Mouse (Mus musculus): ENCODE data around the gene Dapk3. TPM values are rescaled to one million over a fixed set of nuclear protein-coding genes. Genes with fewer than 3 reads are reported as not detected.

Dapk3 gene
- polyA plus RNA-seq, 1 experiment = 52.6 TPM

DNA sequence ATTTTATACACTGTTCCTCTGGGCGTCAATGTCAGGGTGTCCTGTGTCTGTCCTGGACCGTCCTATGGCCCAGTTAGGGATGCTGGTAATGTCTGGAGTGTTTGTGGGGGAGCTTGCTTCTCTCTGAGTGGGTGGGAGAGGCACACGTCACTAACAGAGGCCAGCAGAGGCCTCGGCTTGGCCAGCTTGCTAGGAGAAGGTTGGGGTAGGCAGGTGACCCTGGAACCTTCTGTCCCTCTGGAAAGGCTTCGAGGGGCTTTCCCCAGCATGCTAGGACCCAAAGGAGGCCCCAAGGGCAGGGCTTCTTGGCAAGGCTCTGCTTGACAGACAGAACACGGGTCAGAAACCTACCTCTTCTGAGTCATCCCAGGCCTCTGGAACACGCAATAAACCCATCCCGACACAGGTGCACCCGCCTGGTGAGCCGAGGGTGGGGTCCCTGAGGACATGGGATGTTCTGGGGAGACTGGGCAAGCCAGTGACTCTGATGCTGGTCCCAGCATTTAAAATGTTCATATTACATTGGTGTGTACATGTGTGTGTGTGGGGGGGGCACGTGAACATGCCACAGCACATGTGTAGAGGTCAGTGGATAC is 13.8 kb downstream of the Dapk3 start:
- H3K36me3 ChIP-seq (ENCODE audit: control insufficient read depth, insufficient read depth, low read length) = no peaks in the 10 kb centered on the region
- no peak overlapping the region for H3K27ac ChIP-seq (ENCODE audit: control insufficient read depth, insufficient read depth, low read depth, low read length)
- H3K4me1 ChIP-seq (ENCODE audit: control insufficient read depth, insufficient read depth, low read length) = peaks cover 26% of the 10 kb centered on the region
- H3K27me3 ChIP-seq (ENCODE audit: control insufficient read depth, insufficient read depth, low read length) = no peaks in the 10 kb centered on the region
- TF ChIP-seq POLR2A (IDR thresholded peaks at IDR 0.05; ENCODE audit: control insufficient read depth, low read depth, low read length) (no peak), CTCF (IDR thresholded peaks at IDR 0.05; ENCODE audit: control insufficient read depth, insufficient read depth, insufficient replicate concordance, low read depth, low read length) (no peak)
- H3K4me3 ChIP-seq (ENCODE audit: control insufficient read depth, low read depth, low read length) = peak overlapping the region; percentile 88

DNA sequence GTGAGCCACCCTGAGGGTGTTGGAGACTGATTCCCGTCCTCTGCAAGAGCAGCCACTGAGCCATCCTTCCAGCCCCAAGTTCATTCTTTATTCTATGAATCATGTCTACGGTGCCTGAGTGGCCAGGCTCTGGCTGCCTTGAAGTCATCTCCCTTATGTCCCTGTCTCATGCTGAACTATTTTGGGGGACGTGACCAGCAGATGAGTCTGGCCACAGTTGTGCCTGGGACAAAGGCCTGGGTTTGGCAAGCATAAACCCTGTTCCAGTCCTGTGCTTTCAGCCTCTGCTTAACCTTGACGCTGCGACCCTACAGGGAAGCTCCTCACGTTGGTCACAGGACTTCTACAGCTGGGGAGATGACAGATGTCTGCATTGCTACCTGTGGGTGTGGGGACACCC is 14.5 kb downstream of the Dapk3 start:
- TF ChIP-seq POLR2A (IDR thresholded peaks at IDR 0.05; ENCODE audit: control insufficient read depth, low read depth, low read length) = no peak
- TF ChIP-seq CTCF (IDR thresholded peaks at IDR 0.05; ENCODE audit: control insufficient read depth, insufficient read depth, insufficient replicate concordance, low read depth, low read length) = no peak
- Histone ChIP-seq H3K4me3 (ENCODE audit: control insufficient read depth, low read depth, low read length) (no peak overlapping the region), H3K27ac (ENCODE audit: control insufficient read depth, insufficient read depth, low read depth, low read length) (no peak overlapping the region), H3K36me3 (ENCODE audit: control insufficient read depth, insufficient read depth, low read length) (no peaks in the 10 kb centered on the region), H3K4me1 (ENCODE audit: control insufficient read depth, insufficient read depth, low read length) (peaks cover 20% of the 10 kb centered on the region), H3K27me3 (ENCODE audit: control insufficient read depth, insufficient read depth, low read length) (no peaks in the 10 kb centered on the region)

DNA sequence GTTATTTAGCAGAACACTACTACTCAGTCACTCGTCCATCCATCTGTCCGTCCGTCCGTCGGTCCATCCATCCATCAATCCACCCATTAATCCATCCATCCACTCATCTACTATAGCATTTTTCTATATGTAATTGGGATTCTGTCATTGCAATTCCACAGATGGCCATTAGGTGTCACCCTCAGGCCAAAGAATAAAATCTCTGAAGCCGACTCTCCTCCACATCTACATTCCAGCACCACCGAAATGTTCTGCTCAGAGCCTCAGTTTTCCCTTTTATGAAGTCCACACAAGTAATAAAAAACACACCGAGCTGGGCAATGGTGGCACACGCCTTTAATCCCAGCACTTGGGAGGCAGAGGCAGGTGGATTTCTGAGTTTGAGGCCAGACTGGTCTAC is 15.4 kb downstream of the Dapk3 start:
- peaks cover 16% of the 10 kb centered on the region for H3K4me1 ChIP-seq (ENCODE audit: control insufficient read depth, insufficient read depth, low read length)
- H3K4me3 ChIP-seq (ENCODE audit: control insufficient read depth, low read depth, low read length) = no peak overlapping the region
- H3K27ac ChIP-seq (ENCODE audit: control insufficient read depth, insufficient read depth, low read depth, low read length) = no peak overlapping the region
- TF ChIP-seq CTCF (IDR thresholded peaks at IDR 0.05; ENCODE audit: control insufficient read depth, insufficient read depth, insufficient replicate concordance, low read depth, low read length) (0 out of 2 replicates have a peak, but pooled peaks have one; percentile 17), POLR2A (IDR thresholded peaks at IDR 0.05; ENCODE audit: control insufficient read depth, low read depth, low read length) (no peak)
- no peaks in the 10 kb centered on the region for H3K27me3 ChIP-seq (ENCODE audit: control insufficient read depth, insufficient read depth, low read length)
- no peaks in the 10 kb centered on the region for H3K36me3 ChIP-seq (ENCODE audit: control insufficient read depth, insufficient read depth, low read length)

DNA sequence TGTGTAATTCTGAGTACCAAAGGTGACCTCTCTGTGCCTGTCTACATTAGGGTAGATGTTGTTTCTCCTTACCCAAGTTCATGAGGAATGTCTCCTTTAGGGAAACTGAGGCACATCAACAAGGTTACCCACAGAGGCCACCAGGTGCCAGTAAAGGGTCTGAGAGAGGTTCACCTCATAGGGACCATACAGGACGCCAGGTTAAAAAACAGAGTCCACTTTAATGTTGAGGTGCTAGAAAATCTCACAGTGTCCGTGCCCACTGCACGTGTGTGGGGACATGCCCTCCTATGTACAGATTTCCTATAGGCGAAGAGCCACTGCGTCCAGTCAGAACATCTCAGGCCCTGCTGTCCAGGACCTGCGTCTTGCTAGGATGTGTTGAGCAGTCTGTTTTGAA is 16.2 kb downstream of the Dapk3 start:
- Histone ChIP-seq H3K36me3 (ENCODE audit: control insufficient read depth, insufficient read depth, low read length) (no peaks in the 10 kb centered on the region), H3K4me3 (ENCODE audit: control insufficient read depth, low read depth, low read length) (no peak overlapping the region), H3K27ac (ENCODE audit: control insufficient read depth, insufficient read depth, low read depth, low read length) (no peak overlapping the region), H3K4me1 (ENCODE audit: control insufficient read depth, insufficient read depth, low read length) (peaks cover 12% of the 10 kb centered on the region), H3K27me3 (ENCODE audit: control insufficient read depth, insufficient read depth, low read length) (no peaks in the 10 kb centered on the region)
- TF ChIP-seq POLR2A (IDR thresholded peaks at IDR 0.05; ENCODE audit: control insufficient read depth, low read depth, low read length) = no peak
- no peak for TF ChIP-seq CTCF (IDR thresholded peaks at IDR 0.05; ENCODE audit: control insufficient read depth, insufficient read depth, insufficient replicate concordance, low read depth, low read length)

DNA sequence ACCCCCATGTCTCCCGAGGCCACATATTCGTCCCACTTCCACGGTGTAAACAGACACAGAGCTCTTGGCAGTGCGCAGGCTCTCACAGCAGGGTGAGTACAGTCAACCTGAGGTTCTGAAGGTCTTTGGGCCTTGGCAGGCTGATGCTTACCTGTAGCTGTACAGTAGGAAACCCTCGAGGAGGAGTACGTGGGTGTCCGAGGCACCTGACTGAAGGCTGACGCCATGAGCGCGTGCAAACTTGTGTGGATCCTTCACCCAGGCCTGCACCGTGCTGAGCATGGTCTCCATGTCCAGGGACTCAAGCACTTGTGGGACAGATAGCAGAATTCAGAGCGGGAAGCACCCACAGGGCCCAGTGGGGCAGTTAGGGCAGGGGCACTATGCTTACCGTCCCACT is 17.3 kb downstream of the Dapk3 start:
- no peak for TF ChIP-seq CTCF (IDR thresholded peaks at IDR 0.05; ENCODE audit: control insufficient read depth, insufficient read depth, insufficient replicate concordance, low read depth, low read length)
- no peak for TF ChIP-seq POLR2A (IDR thresholded peaks at IDR 0.05; ENCODE audit: control insufficient read depth, low read depth, low read length)

DNA sequence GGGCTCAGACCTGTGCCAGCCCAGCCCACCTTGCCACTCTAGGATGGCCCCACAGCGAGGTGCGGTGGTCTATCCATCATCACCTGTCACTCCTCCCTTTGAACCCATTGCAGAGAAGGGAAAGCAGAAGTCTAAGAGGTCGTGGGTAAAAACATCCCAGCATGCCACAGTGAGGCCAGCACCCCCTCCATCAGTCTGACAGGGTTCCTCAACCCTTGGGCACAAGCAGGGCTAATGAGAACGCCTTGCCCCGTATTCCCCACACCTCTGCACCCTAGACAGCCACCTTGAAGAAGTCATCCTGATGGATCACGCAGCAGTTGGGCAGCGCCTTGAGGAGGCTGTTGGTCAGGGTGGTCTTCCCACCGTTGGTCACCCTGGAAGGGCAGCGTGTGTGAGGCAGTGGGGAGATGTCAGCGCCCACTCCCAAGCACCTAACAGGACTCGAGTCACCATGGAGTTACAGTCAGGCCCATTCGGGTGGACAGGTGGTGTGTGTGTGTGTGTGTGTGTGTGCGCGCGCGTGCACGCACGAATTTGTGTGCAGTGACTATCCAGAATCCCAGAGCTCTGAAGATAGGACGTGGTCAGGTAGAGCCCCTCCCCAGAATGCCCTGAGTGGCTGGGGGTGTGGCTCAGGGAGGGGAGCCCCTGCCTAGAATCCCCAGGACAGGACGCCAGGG is 17.9 kb downstream of the Dapk3 start:
- Histone ChIP-seq H3K27me3 (ENCODE audit: control insufficient read depth, insufficient read depth, low read length) (no peaks in the 10 kb centered on the region), H3K4me1 (ENCODE audit: control insufficient read depth, insufficient read depth, low read length) (peaks cover 2% of the 10 kb centered on the region; the same call in 1 of the 2 replicates), H3K4me3 (ENCODE audit: control insufficient read depth, low read depth, low read length) (no peak overlapping the region), H3K36me3 (ENCODE audit: control insufficient read depth, insufficient read depth, low read length) (no peaks in the 10 kb centered on the region), H3K27ac (ENCODE audit: control insufficient read depth, insufficient read depth, low read depth, low read length) (no peak overlapping the region)
- TF ChIP-seq POLR2A (IDR thresholded peaks at IDR 0.05; ENCODE audit: control insufficient read depth, low read depth, low read length) (no peak), CTCF (IDR thresholded peaks at IDR 0.05; ENCODE audit: control insufficient read depth, insufficient read depth, insufficient replicate concordance, low read depth, low read length) (no peak)

More for the DNA sequence above, 17.3 kb downstream of the Dapk3 start:
- Histone ChIP-seq H3K36me3 (ENCODE audit: control insufficient read depth, insufficient read depth, low read length) (no peaks in the 10 kb centered on the region), H3K4me3 (ENCODE audit: control insufficient read depth, low read depth, low read length) (no peak overlapping the region), H3K4me1 (ENCODE audit: control insufficient read depth, insufficient read depth, low read length) (peaks cover 5% of the 10 kb centered on the region), H3K27ac (ENCODE audit: control insufficient read depth, insufficient read depth, low read depth, low read length) (no peak overlapping the region), H3K27me3 (ENCODE audit: control insufficient read depth, insufficient read depth, low read length) (no peaks in the 10 kb centered on the region)

DNA sequence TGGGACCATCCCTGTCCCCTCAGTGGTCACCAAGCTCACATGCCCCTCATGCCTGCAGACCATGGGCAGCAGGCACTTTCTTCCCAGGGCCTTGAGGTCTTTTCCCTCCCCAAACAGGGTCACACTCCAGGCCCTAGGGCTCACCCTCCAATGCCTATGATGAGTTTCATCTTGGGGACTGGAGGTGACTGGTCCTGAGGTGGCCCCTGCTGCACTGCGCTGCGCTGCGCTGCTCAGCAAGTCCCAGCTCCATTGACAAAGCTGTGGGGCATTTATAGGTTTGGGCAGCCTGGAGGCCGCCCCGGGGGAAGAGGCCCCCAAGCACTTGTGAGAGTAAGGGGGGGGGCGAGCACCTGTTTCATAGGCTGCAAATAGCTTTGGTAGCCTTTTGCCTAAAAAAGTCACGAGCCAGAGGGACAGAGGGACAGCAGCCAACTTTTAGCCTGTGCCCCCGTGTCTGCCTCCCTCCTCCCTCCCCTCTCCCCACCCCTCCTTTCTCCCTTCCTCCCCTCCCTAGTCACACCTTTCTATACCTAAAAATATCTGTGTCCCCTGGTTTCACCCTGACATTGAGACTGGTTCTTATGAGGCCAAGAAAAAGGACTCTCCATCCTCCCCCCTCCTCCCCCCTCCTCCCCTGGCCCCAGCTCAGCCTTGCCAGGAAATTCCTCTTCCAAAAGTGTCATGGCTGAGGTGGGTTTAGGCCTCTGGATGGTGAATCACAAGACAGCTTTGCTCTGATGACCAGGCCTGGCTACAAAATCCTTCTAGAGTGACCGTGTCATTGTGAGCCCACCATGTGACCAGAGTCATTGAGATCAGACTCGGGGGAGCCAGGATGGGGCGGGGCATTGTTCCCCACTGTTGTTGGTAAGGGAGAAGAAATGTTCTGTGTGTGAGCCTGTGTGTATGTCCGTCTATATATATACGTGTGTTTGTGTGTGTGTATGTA is 19.3 kb downstream of the Dapk3 start, which contains the start of gene Nmrk2:
Nmrk2 (minus strand) TSS at position 245 of the 952 bp plus-strand sequence.
- peaks cover 2% of the 10 kb centered on the region; the same call in 1 of the 2 replicates for H3K4me1 ChIP-seq (ENCODE audit: control insufficient read depth, insufficient read depth, low read length)
- TF ChIP-seq POLR2A (IDR thresholded peaks at IDR 0.05; ENCODE audit: control insufficient read depth, low read depth, low read length) (no peak), CTCF (IDR thresholded peaks at IDR 0.05; ENCODE audit: control insufficient read depth, insufficient read depth, insufficient replicate concordance, low read depth, low read length) (no peak)
- H3K4me3 ChIP-seq (ENCODE audit: control insufficient read depth, low read depth, low read length) = no peak within 1 kb of the TSS
- H3K27me3 ChIP-seq (ENCODE audit: control insufficient read depth, insufficient read depth, low read length) = no peaks in the 10 kb centered on the region
- no peaks in the 10 kb centered on the region for H3K36me3 ChIP-seq (ENCODE audit: control insufficient read depth, insufficient read depth, low read length)
- H3K27ac ChIP-seq (ENCODE audit: control insufficient read depth, insufficient read depth, low read depth, low read length) = no peak within 1 kb of the TSS
